Mouse (Mus musculus) Patski (cell line): ENCODE results near the gene Slc16a14. TPM values are rescaled to one million over a fixed set of nuclear protein-coding genes. Genes with fewer than 3 reads are reported as not detected.
A peak's percentile ranks its signal among the peaks of the same experiment; 100 is the strongest.

Source experiments
- ATAC-seq: fragments of 100-300 bp; one replicate; pipeline ENCODE4 v1.8.0; 2021
- CTCF ChIA-PET: fragments of 350-600 bp; sonication (Branson Sonifier 250); formaldehyde crosslinking; loops from one replicate; lab custom pipeline; 2022; ENCODE audit warnings: inconsistent platforms; lab: Charles Lee
- POLR2A ChIA-PET: fragments of 350-600 bp; sonication (Branson Sonifier 250); formaldehyde crosslinking; loops from one replicate; lab custom pipeline; 2022; ENCODE audit warnings: antibody characterized with exemption, inconsistent platforms; lab: Charles Lee
- DNase-seq: peaks from one replicate; pipeline ENCODE4 v3.0.0-alpha.2; 2011; ENCODE audit warnings: low read depth, low spot score
- H3K27me3 ChIP-seq: fragments of 371-371 bp; one replicate; pipeline ENCODE4 v1.5.1; 2021
- CTCF ChIP-seq: fragments of 100-300 bp; IDR thresholded peaks from one replicate; pipeline ENCODE4 v1.5.1; 2021
- in situ Hi-C: fragments of 300-500 bp; cut with MboI; formaldehyde crosslinking; loops from 3 replicates; pipeline ENCODE4 v1.11.1; 2018; ENCODE audit warnings: low pct_unique_long_range_greater_than_20kb, mixed read lengths
- polyA plus RNA-seq: library from polyadenylated mRNA; unstranded; gene quantifications from one replicate; pipeline ENCODE4 v1.2.3, GENCODE M21; 2021

The Slc16a14 gene
- polyA plus RNA-seq, 1 experiment from 2014 or later: not detected

- ATAC-seq (no peak), DNase-seq (no peak)
- peaks cover 5% of the 10 kb centered on the region for H3K27me3 ChIP-seq
- ChIA-PET POLR2A (no interaction called here), CTCF (interaction anchor here (1.4 to 1.6 kb wide), 2 partner anchors 10 to 42 kb away, joined by 3 to 4 read pairs; no protein-coding TSS in a partner anchor)
- in situ Hi-C loops: no loop called here
- no peak for TF ChIP-seq CTCF
Measured at GRCm38 (mm10) chr1:84939466-84939865, 4.5 kb upstream of the Slc16a14 start.

- no peak for DNase-seq
- in situ Hi-C loops: no loop called here
- peaks cover 8% of the 10 kb centered on the region for H3K27me3 ChIP-seq
- ChIA-PET POLR2A (no interaction called here), CTCF (interaction anchor here (1.4 kb wide), 1 partner anchor 11 kb away, joined by 3 read pairs; no protein-coding TSS in a partner anchor)
- ATAC-seq: no peak
- TF ChIP-seq CTCF: no peak
Measured at GRCm38 (mm10) chr1:84936716-84937510, 2.0 kb upstream of the Slc16a14 start.

DNA sequence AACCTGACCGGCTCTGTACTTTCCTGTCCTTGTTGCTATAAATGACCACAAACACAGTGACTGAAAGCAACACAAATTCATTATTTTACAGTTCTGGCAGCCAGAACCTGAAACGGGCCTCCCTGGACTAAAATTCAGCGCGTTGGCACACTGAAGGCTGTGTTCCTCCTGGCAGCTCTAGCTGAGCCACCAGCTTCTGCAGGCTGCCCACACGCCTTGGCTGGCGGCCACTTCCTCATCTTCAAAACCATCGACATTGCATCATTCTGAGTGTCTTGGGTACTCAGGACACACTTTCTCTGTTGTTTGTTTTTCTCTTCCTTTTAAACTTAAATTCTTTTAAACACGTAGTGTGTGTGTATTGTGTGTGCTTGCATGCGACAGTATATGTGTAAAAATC, 734 bp upstream of the Slc16a14 start:
- ChIA-PET POLR2A (no interaction called here), CTCF (interaction anchor here (1.4 kb wide), 1 partner anchor 10 kb away, joined by 3 read pairs; no protein-coding TSS in a partner anchor)
- ATAC-seq: no peak
- DNase-seq: no peak
- H3K27me3 ChIP-seq: peaks cover 11% of the 10 kb centered on the region
- TF ChIP-seq CTCF: no peak
- in situ Hi-C loops: no loop called here

DNA sequence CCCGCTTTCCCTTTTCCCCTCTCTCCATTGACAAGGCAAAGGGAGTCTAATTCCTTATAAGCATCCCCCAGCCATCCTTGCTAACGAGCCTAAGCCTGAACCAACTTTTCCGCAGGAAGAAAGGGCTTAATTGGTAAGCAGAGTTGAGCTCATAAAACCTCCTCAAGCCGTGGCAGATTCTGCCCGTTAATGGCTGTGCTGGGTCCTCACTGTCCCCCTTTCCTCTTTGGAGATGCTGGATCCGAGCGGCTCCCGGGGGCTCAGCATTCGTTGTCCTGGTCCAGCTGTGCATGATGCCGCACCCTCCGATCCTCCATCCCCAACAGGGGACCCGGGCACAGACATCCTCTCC, 807 bp downstream of the Slc16a14 start:
- in situ Hi-C loops: no loop called here
- peaks cover 11% of the 10 kb centered on the region for H3K27me3 ChIP-seq
- ChIA-PET POLR2A (no interaction called here), CTCF (interaction anchor here (1.0 to 2.4 kb wide), 3 partner anchors 10 to 39 kb away, joined by 3 to 6 read pairs (median 3); no protein-coding TSS in a partner anchor)
- DNase-seq: no peak
- TF ChIP-seq CTCF: no peak
- no peak for ATAC-seq

GRCm38 (mm10) chr1:84933472-84934150, 1.3 kb downstream of the Slc16a14 start:
- ChIA-PET CTCF (interaction anchor here (1.0 to 2.4 kb wide), 3 partner anchors 10 to 39 kb away, joined by 3 to 6 read pairs (median 3); no protein-coding TSS in a partner anchor), POLR2A (interaction anchor here (0.5 kb wide), 1 partner anchor 9 kb away, joined by 3 read pairs; no protein-coding TSS in a partner anchor)
- peaks cover 11% of the 10 kb centered on the region for H3K27me3 ChIP-seq
- in situ Hi-C loops: no loop called here
- DNase-seq: no peak
- no peak for ATAC-seq
- TF ChIP-seq CTCF: peak; percentile 63

DNA sequence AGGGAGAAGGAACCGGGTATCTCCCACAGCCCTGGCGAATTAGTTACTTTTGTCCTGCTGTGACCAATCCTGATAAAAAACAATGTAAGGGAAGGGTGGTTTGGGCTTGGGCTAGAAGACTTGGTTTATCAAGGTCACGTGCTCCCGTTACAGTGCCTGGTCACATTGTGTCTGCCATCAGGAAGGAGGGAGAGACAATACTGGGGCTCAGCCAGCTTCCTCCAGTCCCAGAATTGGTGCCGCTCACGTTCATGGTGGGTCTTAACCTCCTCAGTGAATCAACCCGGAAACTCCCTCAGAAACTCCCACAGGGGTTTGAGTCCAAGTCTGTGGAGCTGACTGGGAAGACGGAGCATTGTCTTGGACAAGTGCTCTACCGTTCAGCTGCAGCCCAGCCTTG, 9.3 kb downstream of the Slc16a14 start:
- in situ Hi-C loops: no loop called here
- no peak for TF ChIP-seq CTCF
- ChIA-PET CTCF (interaction anchor here (1.1 to 1.3 kb wide), 2 partner anchors 11 to 21 kb away, joined by 3 to 4 read pairs; no protein-coding TSS in a partner anchor), POLR2A (no interaction called here)
- H3K27me3 ChIP-seq: no peaks in the 10 kb centered on the region
- no peak for DNase-seq
- ATAC-seq: no peak

- in situ Hi-C loops: no loop called here
- POLR2A ChIA-PET: no interaction called here
- ATAC-seq: no peak
Measured at GRCm38 (mm10) chr1:84924134-84924533, 10.8 kb downstream of the Slc16a14 start.

DNA sequence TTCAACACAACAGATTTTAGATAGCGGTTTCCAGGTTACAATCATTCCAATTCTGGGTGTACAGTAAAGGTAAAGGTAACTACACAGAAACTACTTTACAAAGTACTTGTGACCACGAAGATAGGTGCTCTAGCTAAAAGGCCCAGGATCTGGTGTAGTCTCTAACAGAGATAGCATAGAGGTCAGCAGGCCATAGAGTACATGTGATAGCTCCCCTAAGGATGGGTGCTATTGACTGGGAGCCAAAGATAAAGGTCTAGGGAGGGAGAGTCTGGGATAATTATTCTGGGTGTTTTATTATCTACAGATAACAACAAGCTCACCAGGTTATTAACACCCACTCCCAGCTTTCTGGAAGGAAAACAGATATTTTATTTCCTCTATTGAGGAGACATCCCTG, 11.5 kb downstream of the Slc16a14 start:
- no peak for DNase-seq
- POLR2A ChIA-PET: no interaction called here
- no peak for TF ChIP-seq CTCF
- in situ Hi-C loops: no loop called here
- CTCF ChIA-PET: no interaction called here
- H3K27me3 ChIP-seq: no peaks in the 10 kb centered on the region
- no peak for ATAC-seq

More at GRCm38 (mm10) chr1:84924134-84924533, 10.8 kb downstream of the Slc16a14 start:
- CTCF ChIA-PET: no interaction called here
- no peak for DNase-seq
- H3K27me3 ChIP-seq: no peaks in the 10 kb centered on the region
- no peak for TF ChIP-seq CTCF

- DNase-seq (no peak), ATAC-seq (no peak)
- CTCF ChIA-PET: no interaction called here
- POLR2A ChIA-PET: no interaction called here
- in situ Hi-C loops: no loop called here
- TF ChIP-seq CTCF: no peak
- H3K27me3 ChIP-seq: no peaks in the 10 kb centered on the region
Measured at GRCm38 (mm10) chr1:84918865-84919264, 16.1 kb downstream of the Slc16a14 start.

- no peak for DNase-seq
- CTCF ChIA-PET: no interaction called here
- no peak for ATAC-seq
- no peak for TF ChIP-seq CTCF
- in situ Hi-C loops: no loop called here
- no peaks in the 10 kb centered on the region for H3K27me3 ChIP-seq
- POLR2A ChIA-PET: no interaction called here
Measured at GRCm38 (mm10) chr1:84915010-84915409, 19.9 kb downstream of the Slc16a14 start.

DNA sequence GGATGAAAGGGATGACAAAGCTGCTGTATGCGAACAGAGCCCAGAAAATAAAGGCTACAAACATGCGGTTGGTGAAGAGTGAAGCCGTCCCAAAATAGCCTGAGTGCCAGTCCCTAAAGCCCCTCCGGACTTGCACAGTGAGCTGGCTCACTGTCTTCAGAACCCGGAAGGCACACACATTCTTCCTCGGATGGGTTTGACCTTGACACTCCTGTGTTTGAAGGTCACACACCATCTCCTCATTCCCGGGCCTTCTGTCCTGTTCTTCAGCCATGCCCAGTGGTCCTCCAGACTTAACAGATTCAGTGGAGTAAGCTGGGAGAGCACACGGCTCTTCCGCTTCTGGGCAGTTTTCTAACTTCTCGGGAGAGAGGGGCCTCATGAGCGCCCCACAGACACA, 22.4 kb downstream of the Slc16a14 start:
- CTCF ChIA-PET: no interaction called here
- ATAC-seq: no peak
- DNase-seq: no peak

More for the DNA sequence above, 22.4 kb downstream of the Slc16a14 start:
- no peaks in the 10 kb centered on the region for H3K27me3 ChIP-seq
- POLR2A ChIA-PET: no interaction called here
- no peak for TF ChIP-seq CTCF
- in situ Hi-C loops: no loop called here
